Mouse (Mus musculus): ENCODE results near the gene Lamp2. TPM values are rescaled to one million over a fixed set of nuclear protein-coding genes. Genes with fewer than 3 reads are reported as not detected.

The Lamp2 gene
- polyA plus RNA-seq, 1 experiment from 2014 or later, result 250 TPM

- Histone ChIP-seq H3K4me2 (replicated peaks; ENCODE audit: low read depth, low read length) (no peak overlapping the region), H3K36me3 (ENCODE audit: insufficient read depth, low read length) (no peaks in the 10 kb centered on the region), H3K27me3 (replicated peaks; ENCODE audit: insufficient read depth, low read length) (no peaks in the 10 kb centered on the region), H3K9ac (replicated peaks; ENCODE audit: low read depth) (no peak overlapping the region), H3K27ac (ENCODE audit: low read length) (no peak overlapping the region), H3K9me3 (ENCODE audit: low read length) (no peaks in the 10 kb centered on the region), H3K4me1 (ENCODE audit: insufficient read depth, low read depth, low read length) (no peaks in the 10 kb centered on the region), H3K4me3 (ENCODE audit: low read depth, low read length) (no peak overlapping the region)
- ATAC-seq (peak; percentile 62), DNase-seq (ENCODE audit: low spot score) (peak; percentile 79)
- TF ChIP-seq EP300 (IDR thresholded peaks at IDR 0.05) (no peak), CTCF (IDR thresholded peaks at IDR 0.05) (peak; percentile 83)
- 47% methylated on average over 7 of the region's 7 CpGs for WGBS
Measured at GRCm38 (mm10) chrX:38438147-38438791, 18.0 kb downstream of the Lamp2 start.

GRCm38 (mm10) chrX:38429455-38429854 lies 26.8 kb downstream of the Lamp2 start:
- Histone ChIP-seq H3K36me3 (ENCODE audit: insufficient read depth, low read length) (no peaks in the 10 kb centered on the region; the same call in 1 of the 2 replicates), H3K27me3 (replicated peaks; ENCODE audit: insufficient read depth, low read length) (no peaks in the 10 kb centered on the region), H3K4me3 (ENCODE audit: low read depth, low read length) (no peak overlapping the region), H3K9ac (replicated peaks; ENCODE audit: low read depth) (no peak overlapping the region), H3K27ac (ENCODE audit: low read length) (no peak overlapping the region), H3K9me3 (ENCODE audit: low read length) (no peaks in the 10 kb centered on the region), H3K4me1 (ENCODE audit: insufficient read depth, low read depth, low read length) (no peaks in the 10 kb centered on the region), H3K4me2 (replicated peaks; ENCODE audit: low read depth, low read length) (no peak overlapping the region)
- WGBS, result 74% methylated on average over 4 of the region's 4 CpGs
- DNase-seq (ENCODE audit: low spot score), result no peak
- ATAC-seq, result no peak
- no peak for TF ChIP-seq EP300 (IDR thresholded peaks at IDR 0.05)
- no peak for TF ChIP-seq CTCF (IDR thresholded peaks at IDR 0.05)

GRCm38 (mm10) chrX:38428818-38429440 lies 27.3 kb downstream of the Lamp2 start:
- 76% methylated on average over 3 of the region's 3 CpGs for WGBS
- Histone ChIP-seq H3K4me3 (ENCODE audit: low read depth, low read length) (no peak overlapping the region), H3K9ac (replicated peaks; ENCODE audit: low read depth) (no peak overlapping the region), H3K27ac (ENCODE audit: low read length) (no peak overlapping the region), H3K9me3 (ENCODE audit: low read length) (no peaks in the 10 kb centered on the region), H3K4me1 (ENCODE audit: insufficient read depth, low read depth, low read length) (no peaks in the 10 kb centered on the region), H3K36me3 (ENCODE audit: insufficient read depth, low read length) (no peaks in the 10 kb centered on the region; the same call in 1 of the 2 replicates), H3K4me2 (replicated peaks; ENCODE audit: low read depth, low read length) (no peak overlapping the region), H3K27me3 (replicated peaks; ENCODE audit: insufficient read depth, low read length) (no peaks in the 10 kb centered on the region)
- ATAC-seq, result no peak
- TF ChIP-seq EP300 (IDR thresholded peaks at IDR 0.05) (no peak), CTCF (IDR thresholded peaks at IDR 0.05) (no peak)
- DNase-seq (ENCODE audit: low spot score), result no peak

GRCm38 (mm10) chrX:38426043-38426442 lies 30.2 kb downstream of the Lamp2 start:
- no peak overlapping the region for H3K27ac ChIP-seq (ENCODE audit: low read length)
- DNase-seq (ENCODE audit: low spot score), result no peak
- no peak for ATAC-seq
- no peak overlapping the region for H3K4me3 ChIP-seq (ENCODE audit: low read depth, low read length)
- H3K9ac ChIP-seq (replicated peaks; ENCODE audit: low read depth), result no peak overlapping the region
- 78% methylated on average over 1 of the region's 1 CpGs for WGBS
- H3K36me3 ChIP-seq (ENCODE audit: insufficient read depth, low read length), result no peaks in the 10 kb centered on the region; the same call in 1 of the 2 replicates
- no peaks in the 10 kb centered on the region for H3K9me3 ChIP-seq (ENCODE audit: low read length)
- H3K4me2 ChIP-seq (replicated peaks; ENCODE audit: low read depth, low read length), result no peak overlapping the region
- TF ChIP-seq CTCF (IDR thresholded peaks at IDR 0.05) (no peak), EP300 (IDR thresholded peaks at IDR 0.05) (no peak)
- H3K27me3 ChIP-seq (replicated peaks; ENCODE audit: insufficient read depth, low read length), result no peaks in the 10 kb centered on the region
- no peaks in the 10 kb centered on the region for H3K4me1 ChIP-seq (ENCODE audit: insufficient read depth, low read depth, low read length)

- H3K4me1 ChIP-seq (ENCODE audit: insufficient read depth, low read depth, low read length), result no peaks in the 10 kb centered on the region
- no peak overlapping the region for H3K4me3 ChIP-seq (ENCODE audit: low read depth, low read length)
- no peaks in the 10 kb centered on the region for H3K9me3 ChIP-seq (ENCODE audit: low read length)
- H3K4me2 ChIP-seq (replicated peaks; ENCODE audit: low read depth, low read length), result no peak overlapping the region
- ATAC-seq (no peak), DNase-seq (ENCODE audit: low spot score) (no peak)
- no peaks in the 10 kb centered on the region for H3K27me3 ChIP-seq (replicated peaks; ENCODE audit: insufficient read depth, low read length)
- WGBS, result 71% methylated on average over 3 of the region's 3 CpGs
- no peak overlapping the region for H3K9ac ChIP-seq (replicated peaks; ENCODE audit: low read depth)
- no peaks in the 10 kb centered on the region for H3K36me3 ChIP-seq (ENCODE audit: insufficient read depth, low read length)
- H3K27ac ChIP-seq (ENCODE audit: low read length), result no peak overlapping the region
- TF ChIP-seq EP300 (IDR thresholded peaks at IDR 0.05) (no peak), CTCF (IDR thresholded peaks at IDR 0.05) (no peak)
Measured at GRCm38 (mm10) chrX:38423096-38423495, 33.2 kb downstream of the Lamp2 start.

- no peak for TF ChIP-seq EP300 (IDR thresholded peaks at IDR 0.05)
- no peak for TF ChIP-seq CTCF (IDR thresholded peaks at IDR 0.05)
- H3K4me3 ChIP-seq (ENCODE audit: low read depth, low read length), result no peak overlapping the region
- H3K9ac ChIP-seq (replicated peaks; ENCODE audit: low read depth), result no peak overlapping the region
- WGBS, result 52% methylated on average over 3 of the region's 3 CpGs
- no peak overlapping the region for H3K4me2 ChIP-seq (replicated peaks; ENCODE audit: low read depth, low read length)
- H3K36me3 ChIP-seq (ENCODE audit: insufficient read depth, low read length), result no peaks in the 10 kb centered on the region
- H3K27ac ChIP-seq (ENCODE audit: low read length), result no peak overlapping the region
- no peaks in the 10 kb centered on the region for H3K4me1 ChIP-seq (ENCODE audit: insufficient read depth, low read depth, low read length)
- ATAC-seq (no peak), DNase-seq (ENCODE audit: low spot score) (no peak)
- H3K27me3 ChIP-seq (replicated peaks; ENCODE audit: insufficient read depth, low read length), result no peaks in the 10 kb centered on the region
- H3K9me3 ChIP-seq (ENCODE audit: low read length), result no peaks in the 10 kb centered on the region
Measured at GRCm38 (mm10) chrX:38422396-38422795, 33.9 kb downstream of the Lamp2 start.
